In the genomic region with DNA sequence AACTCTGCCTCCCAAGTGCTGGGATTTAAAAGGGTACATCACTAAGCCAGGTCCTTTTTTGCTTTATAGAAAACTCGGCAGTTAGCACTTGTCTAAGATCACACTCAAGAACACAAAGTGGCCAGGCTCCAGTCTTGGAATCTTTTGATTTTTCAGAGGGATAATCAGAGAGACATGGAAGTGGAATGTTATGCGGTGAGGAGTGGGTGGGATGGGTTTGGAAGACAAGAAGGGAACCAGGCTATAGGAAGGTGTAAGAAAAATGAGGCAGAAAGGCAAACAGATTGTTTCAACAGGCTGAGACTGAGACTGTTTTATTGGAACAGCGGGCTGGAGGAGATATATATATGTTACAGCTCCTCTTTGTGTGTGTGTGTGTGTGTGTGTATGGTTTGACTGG, we compare ENCODE assay signal across 9 mouse cellular contexts. TPM values are rescaled to one million over a fixed set of nuclear protein-coding genes. Genes with fewer than 3 reads are reported as not detected.
DNase-seq lines count a peak whose midpoint lies in the region; ATAC-seq and TF ChIP-seq lines count a peak whose summit lies in the region.
"Had no signal": no experiment of that assay in that cellular context is flagged by ENCODE, and none has a peak within 500 bp of the region (broad histone marks: within the 10 kb centered on the region; RNA-seq: fewer than 3 reads in every experiment).

No protein-coding gene starts in this region.

- TF ChIP-seq EP300 in stomach, postnatal 0 days (optimal IDR thresholded peaks at IDR 0.05) = no peak

- H3K27ac ChIP-seq in stomach, embryonic 14.5 days (ENCODE audit: low read length) = peak overlapping the region; percentile 87; the same call in 1 of the 2 replicates
- no peak overlapping the region for H3K27ac ChIP-seq in stomach, postnatal 0 days (replicated peaks)
- peak overlapping the region; percentile 89 for H3K27ac ChIP-seq in liver, embryonic 13.5 days

- peak; percentile 8; the same call in 1 of the 2 replicates for ATAC-seq in frontal cortex, adult (ENCODE audit: low TSS enrichment)
- ATAC-seq in stomach, embryonic 14.5 days (ENCODE audit: insufficient number of reproducible peaks, insufficient read depth, low FRiP score, low read depth) = no peak
- ATAC-seq in stomach, postnatal 0 days (ENCODE audit: low FRiP score, low TSS enrichment) = no peak
- no peak for ATAC-seq in liver, embryonic 13.5 days (ENCODE audit: low read depth)

- 86% methylated on average over 3 of the region's 3 CpGs for WGBS in stomach, embryonic 14.5 days
- WGBS in stomach, postnatal 0 days = 82% methylated on average over 3 of the region's 3 CpGs
- WGBS in liver, embryonic 13.5 days (ENCODE audit: insufficient replicate concordance) = 78% methylated on average over 3 of the region's 3 CpGs

- H3K9ac ChIP-seq in stomach, embryonic 14.5 days (replicated peaks; ENCODE audit: low read depth, low read length) = no peak overlapping the region
- H3K9ac ChIP-seq in stomach, postnatal 0 days (ENCODE audit: low read length) = no peak overlapping the region
- H3K9ac ChIP-seq in liver, embryonic 13.5 days = peak overlapping the region; percentile 94

- no peaks in the 10 kb centered on the region for H3K9me3 ChIP-seq in stomach, embryonic 14.5 days (ENCODE audit: control insufficient read depth, low read depth, low read length)
- no peaks in the 10 kb centered on the region for H3K9me3 ChIP-seq in stomach, postnatal 0 days (ENCODE audit: control insufficient read depth, low read length)
- H3K9me3 ChIP-seq in liver, embryonic 13.5 days (replicated peaks) = no peaks in the 10 kb centered on the region

- peaks cover 19% of the 10 kb centered on the region for H3K4me1 ChIP-seq in stomach, embryonic 14.5 days (ENCODE audit: control insufficient read depth, insufficient read depth, low read length)
- no peaks in the 10 kb centered on the region; the same call in none of the 2 replicates for H3K4me1 ChIP-seq in stomach, postnatal 0 days (replicated peaks; ENCODE audit: control insufficient read depth, insufficient read depth)
- H3K4me1 ChIP-seq in liver, embryonic 13.5 days (replicated peaks) = peaks cover 54% of the 10 kb centered on the region

- H3K4me2 ChIP-seq in stomach, embryonic 14.5 days (replicated peaks; ENCODE audit: low read depth, low read length) = peak overlapping the region; percentile 43
- H3K4me2 ChIP-seq in stomach, postnatal 0 days (replicated peaks; ENCODE audit: low read depth) = no peak overlapping the region
- H3K4me2 ChIP-seq in liver, embryonic 13.5 days = peak overlapping the region; percentile 92

- DNase-seq in frontal cortex, postnatal 10 days (ENCODE audit: low spot score in 2 of 2) = no peak
- DNase-seq in stomach, postnatal 0 days (ENCODE audit: low spot score) = no peak
- DNase-seq in liver, embryonic 13.5 days = no peak
- DNase-seq in thymus, postnatal 4 days = no peak
- no peak for DNase-seq in gastrocnemius, postnatal 25 days
- no peak for DNase-seq in thymus, adult 18-20 months
- DNase-seq: thymus, postnatal 14 days had no signal

- peaks cover 3% of the 10 kb centered on the region for H3K36me3 ChIP-seq in stomach, embryonic 14.5 days (ENCODE audit: control insufficient read depth, insufficient read depth, low read length)
- no peaks in the 10 kb centered on the region for H3K36me3 ChIP-seq in stomach, postnatal 0 days (ENCODE audit: control insufficient read depth, insufficient read depth, low read length)
- peaks cover 11% of the 10 kb centered on the region for H3K36me3 ChIP-seq in liver, embryonic 13.5 days

- TF ChIP-seq CTCF in stomach, postnatal 0 days (IDR thresholded peaks at IDR 0.05; ENCODE audit: low read depth) = no peak

- H3K27me3 ChIP-seq in stomach, embryonic 14.5 days (ENCODE audit: control insufficient read depth, insufficient read depth, low read length) = no peaks in the 10 kb centered on the region
- no peaks in the 10 kb centered on the region for H3K27me3 ChIP-seq in stomach, postnatal 0 days (ENCODE audit: control insufficient read depth, insufficient read depth, low read length)
- H3K27me3 ChIP-seq in liver, embryonic 13.5 days = no peaks in the 10 kb centered on the region

- no peak overlapping the region for H3K4me3 ChIP-seq in stomach, embryonic 14.5 days (ENCODE audit: low read depth, low read length)
- no peak overlapping the region for H3K4me3 ChIP-seq in stomach, postnatal 0 days (ENCODE audit: low read depth, low read length)
- H3K4me3 ChIP-seq in liver, embryonic 13.5 days (replicated peaks) = peak overlapping the region; percentile 96; the same call in 1 of the 2 replicates

RNA-seq across cellular contexts. Expression of gene Tmem222, which starts 0.9 kb away (rescaled TPM):
- 88.1 and 88.6 TPM in 2 replicates for polyA plus RNA-seq in stomach, embryonic 14.5 days (2014; fragmentation: Nextera tagmentation; extraction: Ambion mirVana)
- polyA plus RNA-seq in stomach, postnatal 0 days (2015; fragmentation: Nextera tagmentation; extraction: Ambion mirVana) = 51.4 and 53.9 TPM in 2 replicates
- 38.9 and 41.0 TPM in 2 replicates for polyA plus RNA-seq in liver, embryonic 13.5 days (2015; fragmentation: Nextera tagmentation; extraction: Ambion mirVana)
- 10 to 100 TPM; 20.8 to 23.5 TPM for total RNA-seq in gastrocnemius, postnatal 25 days (2021)

RNA-seq across cellular contexts. Expression of gene Sytl1, which starts 15.6 kb away (rescaled TPM):
- 9.3 and 10.3 TPM in 2 replicates for polyA plus RNA-seq in stomach, embryonic 14.5 days (2014; fragmentation: Nextera tagmentation; extraction: Ambion mirVana)
- 93.5 and 109 TPM in 2 replicates for polyA plus RNA-seq in stomach, postnatal 0 days (2015; fragmentation: Nextera tagmentation; extraction: Ambion mirVana)
- polyA plus RNA-seq in liver, embryonic 13.5 days (2015; fragmentation: Nextera tagmentation; extraction: Ambion mirVana) = 0.42 and 0.55 TPM in 2 replicates
- under 1 TPM; 0.29 to 0.36 TPM for total RNA-seq in gastrocnemius, postnatal 25 days (2021)

RNA-seq across cellular contexts. Expression of gene Map3k6, which starts 37.9 kb away (rescaled TPM):
- 3.1 and 3.4 TPM in 2 replicates for polyA plus RNA-seq in stomach, embryonic 14.5 days (2014; fragmentation: Nextera tagmentation; extraction: Ambion mirVana)
- 17.6 and 21.5 TPM in 2 replicates for polyA plus RNA-seq in stomach, postnatal 0 days (2015; fragmentation: Nextera tagmentation; extraction: Ambion mirVana)
- polyA plus RNA-seq in liver, embryonic 13.5 days (2015; fragmentation: Nextera tagmentation; extraction: Ambion mirVana) = 1.7 and 1.9 TPM in 2 replicates
- total RNA-seq in gastrocnemius, postnatal 25 days (2021) = 10 to 100 TPM in 1 of 2 experiments, 1 to 10 TPM in 1; 5.8 to 12.5 TPM
